Mouse (Mus musculus): ENCODE measurements around the gene Cpd.

Cpd gene

GRCm38 (mm10) chr11:76775533-76775932, 71.3 kb downstream of the Cpd start:
- no peak for DNase-seq

- DNase-seq = no peak
Measured at GRCm38 (mm10) chr11:76773811-76774210, 73.0 kb downstream of the Cpd start.

GRCm38 (mm10) chr11:76770566-76770965, 76.3 kb downstream of the Cpd start:
- DNase-seq = no peak

DNA sequence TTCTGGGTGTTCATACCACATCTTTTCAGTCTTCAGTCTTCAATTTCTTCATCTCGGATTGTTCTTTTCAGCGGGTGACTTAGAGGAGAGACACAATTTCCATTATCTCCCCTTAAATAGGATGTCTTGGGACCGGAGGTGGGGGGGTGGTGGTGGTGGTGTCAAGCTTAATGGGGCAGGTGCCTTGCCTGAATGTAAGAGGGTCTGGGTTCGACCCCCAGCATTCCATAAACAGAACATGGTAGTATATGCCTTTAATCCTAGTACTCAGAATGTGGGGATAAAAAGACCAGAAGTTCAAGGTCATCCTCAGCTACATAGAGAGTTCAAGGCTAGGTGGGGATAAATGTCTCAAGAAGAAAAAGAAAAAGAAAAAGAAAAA, 83.1 kb downstream of the Cpd start:
- no peak for DNase-seq

DNA sequence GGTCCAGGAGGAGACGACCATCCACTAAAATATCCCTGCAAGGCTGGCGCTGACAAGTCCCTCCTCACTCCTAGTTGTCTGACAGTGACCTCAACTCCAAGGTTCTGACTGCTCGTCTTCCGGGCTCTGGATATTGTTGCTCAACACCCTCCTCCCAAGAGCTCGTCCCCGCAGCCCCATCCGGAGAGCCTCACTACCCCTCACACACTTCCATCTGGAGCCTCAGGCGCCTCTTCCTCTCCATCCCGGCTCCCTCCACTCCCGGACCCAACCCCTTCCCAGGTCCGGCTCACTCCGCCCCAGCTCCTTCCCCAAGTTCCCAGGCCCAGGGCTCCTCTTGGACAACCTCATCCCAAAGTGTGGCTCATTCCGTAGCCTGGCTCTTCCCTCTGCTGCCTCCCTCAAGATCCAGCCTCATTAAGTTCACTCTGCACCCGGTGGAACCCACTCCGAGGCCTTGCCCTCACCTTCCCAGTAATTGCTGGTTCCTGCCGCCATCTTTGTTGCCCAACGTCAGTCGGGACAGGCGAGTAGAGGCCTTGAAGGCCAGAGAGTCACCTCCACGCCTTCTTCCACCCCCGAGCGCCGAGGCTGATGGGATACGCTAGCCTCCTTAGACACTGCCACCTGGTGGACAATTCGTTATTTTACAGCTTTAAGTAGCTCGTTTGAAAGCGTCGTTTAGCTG, 83.6 kb downstream of the Cpd start, which contains the start of gene Gosr1:
TSS of gene Gosr1 (minus strand) at position 527 of the 688 bp plus-strand sequence.
- peak; percentile 89 for DNase-seq

GRCm38 (mm10) chr11:76752276-76752675, 94.5 kb downstream of the Cpd start:
- no peak for DNase-seq

- no peak for DNase-seq
Measured at GRCm38 (mm10) chr11:76748819-76749218, 98.0 kb downstream of the Cpd start.

- DNase-seq = no peak
Measured at GRCm38 (mm10) chr11:76745921-76746320, 100.9 kb downstream of the Cpd start.

DNA sequence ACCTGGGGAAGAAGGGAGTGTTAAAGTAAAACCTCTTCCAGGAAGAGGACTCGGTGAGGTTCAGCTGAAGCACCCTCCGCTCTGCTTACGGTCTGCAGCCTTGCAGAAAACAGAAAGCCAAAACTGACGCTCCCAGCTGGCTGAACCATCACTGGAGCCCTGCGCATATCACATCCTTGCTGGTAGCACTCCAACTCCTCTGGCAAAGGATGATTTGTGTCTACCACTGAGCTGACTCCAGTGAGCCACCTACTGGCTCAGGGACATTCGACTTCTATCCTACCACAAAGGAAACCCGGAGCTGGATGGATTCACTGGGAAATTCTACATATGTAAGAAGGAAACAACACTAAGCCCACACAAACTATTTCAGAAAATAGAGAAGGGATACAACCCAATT, 102.3 kb downstream of the Cpd start:
- DNase-seq = no peak

- DNase-seq = no peak
Measured at GRCm38 (mm10) chr11:76742511-76742910, 104.3 kb downstream of the Cpd start.

DNA sequence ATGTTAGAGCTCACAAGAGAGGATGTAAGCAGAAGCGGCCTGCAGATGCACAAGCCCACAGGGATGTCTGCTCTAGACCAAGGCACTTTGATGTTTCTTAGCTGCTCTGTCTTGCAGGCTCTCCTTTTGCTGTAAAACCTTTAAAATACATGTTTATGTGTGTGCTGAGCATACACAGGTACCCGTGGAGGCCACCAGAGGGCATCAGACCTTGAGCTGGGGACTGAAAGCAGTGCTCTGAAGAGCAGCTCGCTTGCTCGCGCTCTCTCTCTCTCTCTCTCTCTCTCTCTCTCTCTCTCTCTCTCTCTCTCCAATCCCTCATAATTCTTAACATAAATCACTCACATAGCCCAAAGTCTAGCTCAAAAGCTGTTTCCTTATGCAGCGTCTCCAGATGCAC, 107.7 kb downstream of the Cpd start:
- DNase-seq = peak; percentile 54

GRCm38 (mm10) chr11:76735753-76736324, 111.0 kb downstream of the Cpd start:
- DNase-seq = no peak

GRCm38 (mm10) chr11:76734560-76734959, 112.3 kb downstream of the Cpd start:
- DNase-seq = peak; percentile 18

- no peak for DNase-seq
Measured at GRCm38 (mm10) chr11:76730650-76731049, 116.2 kb downstream of the Cpd start.

All from thymus, postnatal 25 days (tissue).